Mouse (Mus musculus): Measurements from ENCODE around the gene Adra2b. TPM values are rescaled to one million over a fixed set of nuclear protein-coding genes. Genes with fewer than 3 reads are reported as not detected.

Adra2b gene
- polyA plus RNA-seq, 1 experiment from 2014 or later = 1.1 TPM

- Histone ChIP-seq H3K9ac (ENCODE audit: low read length) (no peak overlapping the region), H3K27ac (replicated peaks in 1 of 2; ENCODE audit: control insufficient read depth in 1 of 2, insufficient read depth in 1 of 2, low read depth in 2 of 2, low read length in 2 of 2) (no peak overlapping the region), H3K4me3 (ENCODE audit: control insufficient read depth in 1 of 2, insufficient read depth in 1 of 2, low read depth in 1 of 2, low read length in 2 of 2) (no peak overlapping the region), H3K4me2 (ENCODE audit: low read length) (no peak overlapping the region), H3K9me3 (ENCODE audit: control insufficient read depth, low read length) (no peaks in the 10 kb centered on the region), H3K27me3 (ENCODE audit: control insufficient read depth, insufficient read depth, low read length) (no peaks in the 10 kb centered on the region), H3K36me3 (ENCODE audit: control insufficient read depth, insufficient read depth, low read length) (no peaks in the 10 kb centered on the region), H3K4me1 (ENCODE audit: control insufficient read depth in 2 of 2, insufficient read depth in 2 of 2, low read length in 2 of 2) (peaks cover 0 to 5% of the 10 kb centered on the region in 2 experiments; a peak in 3 of 4 replicates)
- ATAC-seq (ENCODE audit: insufficient number of reproducible peaks, insufficient read depth, low FRiP score, low read depth) = no peak
- 71% methylated on average over 6 of the region's 6 CpGs for WGBS
These were observed 40.2 kb upstream of the Adra2b start for GRCm38 (mm10) chr2:127322671-127323285.

- no peak for ATAC-seq (ENCODE audit: insufficient number of reproducible peaks, insufficient read depth, low FRiP score, low read depth)
- Histone ChIP-seq H3K27ac (replicated peaks in 1 of 2; ENCODE audit: control insufficient read depth in 1 of 2, insufficient read depth in 1 of 2, low read depth in 2 of 2, low read length in 2 of 2) (no peak overlapping the region), H3K4me2 (ENCODE audit: low read length) (no peak overlapping the region), H3K4me3 (ENCODE audit: control insufficient read depth in 1 of 2, insufficient read depth in 1 of 2, low read depth in 1 of 2, low read length in 2 of 2) (no peak overlapping the region), H3K4me1 (ENCODE audit: control insufficient read depth in 2 of 2, insufficient read depth in 2 of 2, low read length in 2 of 2) (peaks cover 0 to 5% of the 10 kb centered on the region in 2 experiments; a peak in 3 of 4 replicates), H3K9ac (ENCODE audit: low read length) (no peak overlapping the region), H3K9me3 (ENCODE audit: control insufficient read depth, low read length) (no peaks in the 10 kb centered on the region), H3K27me3 (ENCODE audit: control insufficient read depth, insufficient read depth, low read length) (no peaks in the 10 kb centered on the region), H3K36me3 (ENCODE audit: control insufficient read depth, insufficient read depth, low read length) (no peaks in the 10 kb centered on the region)
- WGBS = 76% methylated on average over 1 of the region's 1 CpGs
These were observed 39.3 kb upstream of the Adra2b start for GRCm38 (mm10) chr2:127323667-127324066.

- Histone ChIP-seq H3K4me1 (ENCODE audit: control insufficient read depth in 2 of 2, insufficient read depth in 2 of 2, low read length in 2 of 2) (peaks cover 5 to 9% of the 10 kb centered on the region in 2 experiments; a peak in 3 of 4 replicates), H3K4me3 (ENCODE audit: control insufficient read depth in 1 of 2, insufficient read depth in 1 of 2, low read depth in 1 of 2, low read length in 2 of 2) (no peak overlapping the region), H3K4me2 (ENCODE audit: low read length) (no peak overlapping the region), H3K27ac (replicated peaks in 1 of 2; ENCODE audit: control insufficient read depth in 1 of 2, insufficient read depth in 1 of 2, low read depth in 2 of 2, low read length in 2 of 2) (no peak overlapping the region), H3K36me3 (ENCODE audit: control insufficient read depth, insufficient read depth, low read length) (no peaks in the 10 kb centered on the region), H3K9me3 (ENCODE audit: control insufficient read depth, low read length) (no peaks in the 10 kb centered on the region), H3K9ac (ENCODE audit: low read length) (no peak overlapping the region), H3K27me3 (ENCODE audit: control insufficient read depth, insufficient read depth, low read length) (no peaks in the 10 kb centered on the region)
- 49% methylated on average over 7 of the region's 7 CpGs for WGBS
- ATAC-seq (ENCODE audit: insufficient number of reproducible peaks, insufficient read depth, low FRiP score, low read depth) = no peak
These were observed 38.6 kb upstream of the Adra2b start for GRCm38 (mm10) chr2:127324456-127324855.

- no peaks in the 10 kb centered on the region for H3K9me3 ChIP-seq (ENCODE audit: control insufficient read depth, low read length)
- ATAC-seq (ENCODE audit: insufficient number of reproducible peaks, insufficient read depth, low FRiP score, low read depth) = peak; percentile 67
- H3K36me3 ChIP-seq (ENCODE audit: control insufficient read depth, insufficient read depth, low read length) = no peaks in the 10 kb centered on the region
- 54% methylated on average over 12 of the region's 12 CpGs for WGBS
- H3K4me1 ChIP-seq (ENCODE audit: control insufficient read depth in 2 of 2, insufficient read depth in 2 of 2, low read length in 2 of 2) = peaks cover 14 to 15% of the 10 kb centered on the region in 2 experiments; a peak in 3 of 4 replicates
- no peak overlapping the region for H3K4me3 ChIP-seq (ENCODE audit: control insufficient read depth in 1 of 2, insufficient read depth in 1 of 2, low read depth in 1 of 2, low read length in 2 of 2)
- H3K4me2 ChIP-seq (ENCODE audit: low read length) = no peak overlapping the region
- H3K27me3 ChIP-seq (ENCODE audit: control insufficient read depth, insufficient read depth, low read length) = no peaks in the 10 kb centered on the region
- no peak overlapping the region; the same call in 1 of the 2 replicates for H3K9ac ChIP-seq (ENCODE audit: low read length)
- peak overlapping the region; percentile 57 to 63 for H3K27ac ChIP-seq (replicated peaks in 1 of 2; ENCODE audit: control insufficient read depth in 1 of 2, insufficient read depth in 1 of 2, low read depth in 2 of 2, low read length in 2 of 2)
These were observed 34.7 kb upstream of the Adra2b start for GRCm38 (mm10) chr2:127328090-127328851.

- Histone ChIP-seq H3K4me1 (ENCODE audit: control insufficient read depth in 2 of 2, insufficient read depth in 2 of 2, low read length in 2 of 2) (peaks cover 29 to 43% of the 10 kb centered on the region in 2 experiments), H3K27me3 (ENCODE audit: control insufficient read depth, insufficient read depth, low read length) (peaks cover 8% of the 10 kb centered on the region; the same call in 1 of the 2 replicates), H3K4me3 (ENCODE audit: control insufficient read depth in 1 of 2, insufficient read depth in 1 of 2, low read depth in 1 of 2, low read length in 2 of 2) (no peak overlapping the region), H3K9me3 (ENCODE audit: control insufficient read depth, low read length) (no peaks in the 10 kb centered on the region), H3K4me2 (ENCODE audit: low read length) (no peak overlapping the region), H3K9ac (ENCODE audit: low read length) (no peak overlapping the region), H3K27ac (replicated peaks in 1 of 2; ENCODE audit: control insufficient read depth in 1 of 2, insufficient read depth in 1 of 2, low read depth in 2 of 2, low read length in 2 of 2) (no peak overlapping the region), H3K36me3 (ENCODE audit: control insufficient read depth, insufficient read depth, low read length) (no peaks in the 10 kb centered on the region)
- no peak for ATAC-seq (ENCODE audit: insufficient number of reproducible peaks, insufficient read depth, low FRiP score, low read depth)
- 64% methylated on average over 14 of the region's 14 CpGs for WGBS
These were observed 30.0 kb upstream of the Adra2b start for GRCm38 (mm10) chr2:127332807-127333570.

GRCm38 (mm10) chr2:127333945-127334603 lies 28.9 kb upstream of the Adra2b start:
- Histone ChIP-seq H3K4me1 (ENCODE audit: control insufficient read depth in 2 of 2, insufficient read depth in 2 of 2, low read length in 2 of 2) (peaks cover 27 to 41% of the 10 kb centered on the region in 2 experiments), H3K9ac (ENCODE audit: low read length) (no peak overlapping the region), H3K4me2 (ENCODE audit: low read length) (no peak overlapping the region), H3K27ac (replicated peaks in 1 of 2; ENCODE audit: control insufficient read depth in 1 of 2, insufficient read depth in 1 of 2, low read depth in 2 of 2, low read length in 2 of 2) (no peak overlapping the region), H3K4me3 (ENCODE audit: control insufficient read depth in 1 of 2, insufficient read depth in 1 of 2, low read depth in 1 of 2, low read length in 2 of 2) (no peak overlapping the region), H3K36me3 (ENCODE audit: control insufficient read depth, insufficient read depth, low read length) (no peaks in the 10 kb centered on the region), H3K9me3 (ENCODE audit: control insufficient read depth, low read length) (no peaks in the 10 kb centered on the region), H3K27me3 (ENCODE audit: control insufficient read depth, insufficient read depth, low read length) (peaks cover 8% of the 10 kb centered on the region; the same call in 1 of the 2 replicates)
- 45% methylated on average over 5 of the region's 5 CpGs for WGBS
- ATAC-seq (ENCODE audit: insufficient number of reproducible peaks, insufficient read depth, low FRiP score, low read depth) = no peak

- no peaks in the 10 kb centered on the region for H3K36me3 ChIP-seq (ENCODE audit: control insufficient read depth, insufficient read depth, low read length)
- peaks cover 25 to 35% of the 10 kb centered on the region in 2 experiments for H3K4me1 ChIP-seq (ENCODE audit: control insufficient read depth in 2 of 2, insufficient read depth in 2 of 2, low read length in 2 of 2)
- no peaks in the 10 kb centered on the region for H3K9me3 ChIP-seq (ENCODE audit: control insufficient read depth, low read length)
- peaks cover 8% of the 10 kb centered on the region; the same call in 1 of the 2 replicates for H3K27me3 ChIP-seq (ENCODE audit: control insufficient read depth, insufficient read depth, low read length)
- WGBS = 53% methylated on average over 11 of the region's 11 CpGs
- peak overlapping the region; percentile 96; the same call in 1 of the 2 replicates for H3K4me2 ChIP-seq (ENCODE audit: low read length)
- no peak overlapping the region for H3K9ac ChIP-seq (ENCODE audit: low read length)
- 0 out of 4 replicates have a peak overlapping the region, but pooled peaks of 1 of the 2 experiments have one; percentile 45 for H3K27ac ChIP-seq (replicated peaks in 1 of 2; ENCODE audit: control insufficient read depth in 1 of 2, insufficient read depth in 1 of 2, low read depth in 2 of 2, low read length in 2 of 2)
- no peak overlapping the region for H3K4me3 ChIP-seq (ENCODE audit: control insufficient read depth in 1 of 2, insufficient read depth in 1 of 2, low read depth in 1 of 2, low read length in 2 of 2)
- no peak for ATAC-seq (ENCODE audit: insufficient number of reproducible peaks, insufficient read depth, low FRiP score, low read depth)
These were observed 27.9 kb upstream of the Adra2b start for GRCm38 (mm10) chr2:127335078-127335541.

All from heart, embryonic 14.5 days (tissue).